Mouse (Mus musculus) ovary, postnatal 36 days (tissue): ENCODE measurements around the gene Elfn1.
A peak's percentile ranks its signal among the peaks of the same experiment; 100 is the strongest.

Source experiments
- DNase-seq: peaks from one replicate; pipeline ENCODE4 v3.0.0; 2022; ENCODE audit warnings: low spot score, mixed read lengths

The Elfn1 gene

GRCm38 (mm10) chr5:139907714-139908242 is at the start of gene Elfn1:
Gene Elfn1 (plus strand): TSS chr5:139907943.
- no peak for DNase-seq

GRCm38 (mm10) chr5:139860328-139861104 is 47.2 kb upstream of the Elfn1 start:
- DNase-seq, result no peak

GRCm38 (mm10) chr5:139862759-139863158 is 45.0 kb upstream of the Elfn1 start:
- peak; percentile 52 for DNase-seq

GRCm38 (mm10) chr5:139870886-139871285 is 36.9 kb upstream of the Elfn1 start:
- DNase-seq, result no peak

- DNase-seq, result no peak
Observed at GRCm38 (mm10) chr5:139871526-139871925, 36.2 kb upstream of the Elfn1 start.

GRCm38 (mm10) chr5:139877563-139877962 is 30.2 kb upstream of the Elfn1 start:
- DNase-seq, result no peak

GRCm38 (mm10) chr5:139879694-139880093 is 28.0 kb upstream of the Elfn1 start:
- no peak for DNase-seq

GRCm38 (mm10) chr5:139881161-139881560 is 26.6 kb upstream of the Elfn1 start:
- DNase-seq, result no peak

GRCm38 (mm10) chr5:139888624-139889023 is 19.1 kb upstream of the Elfn1 start:
- no peak for DNase-seq

GRCm38 (mm10) chr5:139889370-139889769 is 18.4 kb upstream of the Elfn1 start:
- no peak for DNase-seq

- DNase-seq, result no peak
Observed at GRCm38 (mm10) chr5:139892326-139892994, 15.3 kb upstream of the Elfn1 start.

GRCm38 (mm10) chr5:139892995-139893345 is 14.8 kb upstream of the Elfn1 start:
- peak; percentile 23 for DNase-seq

- no peak for DNase-seq
Observed at GRCm38 (mm10) chr5:139894025-139894508, 13.7 kb upstream of the Elfn1 start.

- no peak for DNase-seq
Observed at GRCm38 (mm10) chr5:139899044-139899443, 8.7 kb upstream of the Elfn1 start.

- DNase-seq, result no peak
Observed at GRCm38 (mm10) chr5:139905121-139905520, 2.6 kb upstream of the Elfn1 start.

- DNase-seq, result no peak
Observed at GRCm38 (mm10) chr5:139906507-139906906, 1.2 kb upstream of the Elfn1 start.

GRCm38 (mm10) chr5:139907241-139907640 is 502 bp upstream of the Elfn1 start:
- no peak for DNase-seq

GRCm38 (mm10) chr5:139908243-139908810 is 584 bp downstream of the Elfn1 start:
- no peak for DNase-seq

- no peak for DNase-seq
Observed at GRCm38 (mm10) chr5:139908811-139909627, 1.3 kb downstream of the Elfn1 start.

GRCm38 (mm10) chr5:139909710-139910550 is 2.2 kb downstream of the Elfn1 start:
- DNase-seq, result no peak

GRCm38 (mm10) chr5:139910755-139911300 is 3.1 kb downstream of the Elfn1 start:
- no peak for DNase-seq
